8 mouse cellular contexts compared by ENCODE assay signal in genomic region chr9:78190651-78191634, GRCm38 (mm10). TPM values are rescaled to one million over a fixed set of nuclear protein-coding genes. Genes with fewer than 3 reads are reported as not detected.
DNase-seq lines count a peak whose midpoint lies in the region; ATAC-seq and TF ChIP-seq lines count a peak whose summit lies in the region.

No protein-coding gene starts in this region.

- no peaks in the 10 kb centered on the region for H3K9me3 ChIP-seq in heart, embryonic 15.5 days (replicated peaks)
- no peaks in the 10 kb centered on the region for H3K9me3 ChIP-seq in hindbrain, postnatal 0 days (ENCODE audit: low read length)

- no peak for TF ChIP-seq POLR2A in myocyte (IDR thresholded peaks at IDR 0.05; ENCODE audit: insufficient read length, low read depth)

- peak overlapping the region; percentile 39 for H3K9ac ChIP-seq in heart, embryonic 15.5 days
- peak overlapping the region; percentile 21 for H3K9ac ChIP-seq in hindbrain, postnatal 0 days (replicated peaks; ENCODE audit: low read length)

- no peaks in the 10 kb centered on the region for H3K27me3 ChIP-seq in heart, embryonic 15.5 days
- no peaks in the 10 kb centered on the region for H3K27me3 ChIP-seq in hindbrain, postnatal 0 days (ENCODE audit: insufficient read depth, low read length)
- no peaks in the 10 kb centered on the region for H3K27me3 ChIP-seq in myocyte (ENCODE audit: control insufficient read depth, insufficient read depth, insufficient read length)

- no peak for DNase-seq in heart, adult 9 months (ENCODE audit: low spot score in 2 of 2)
- DNase-seq in c-Kit-positive CD71-positive TER-119-positive erythroid progenitor cells, embryonic 14.5 days (ENCODE audit: low spot score) = peak; percentile 34
- DNase-seq in hindbrain, postnatal 0 days (ENCODE audit: low spot score) = no peak
- DNase-seq in adrenal gland, adult 8-10 months = no peak
- DNase-seq in gastrocnemius, adult 8-10 months (ENCODE audit: low spot score in 2 of 2) = no peak
- no peak for DNase-seq in spleen, postnatal 36 days (ENCODE audit: low spot score in 2 of 2)

- peak overlapping the region; percentile 55 for H3K4me3 ChIP-seq in heart, embryonic 15.5 days
- H3K4me3 ChIP-seq in hindbrain, postnatal 0 days (ENCODE audit: low read length) = peak overlapping the region; percentile 42
- peak overlapping the region; percentile 28 for H3K4me3 ChIP-seq in myocyte

- no peak overlapping the region for H3ac ChIP-seq in myocyte (ENCODE audit: control insufficient read depth, insufficient read length)

- no peak for ATAC-seq in heart, embryonic 15.5 days (replicated peaks; ENCODE audit: insufficient number of reproducible peaks, insufficient read depth, low FRiP score, low read depth)
- ATAC-seq in hindbrain, postnatal 0 days = no peak

- H3K36me3 ChIP-seq in heart, embryonic 15.5 days = no peaks in the 10 kb centered on the region
- no peaks in the 10 kb centered on the region for H3K36me3 ChIP-seq in hindbrain, postnatal 0 days (ENCODE audit: insufficient read depth, low read length)
- H3K36me3 ChIP-seq in myocyte (ENCODE audit: control insufficient read depth, insufficient read depth) = no peaks in the 10 kb centered on the region

- H3K27ac ChIP-seq in heart, embryonic 15.5 days = no peak overlapping the region
- no peak overlapping the region for H3K27ac ChIP-seq in hindbrain, postnatal 0 days

- no peaks in the 10 kb centered on the region for H3K79me2 ChIP-seq in myocyte (ENCODE audit: control insufficient read depth, insufficient read depth)

- TF ChIP-seq CTCF in hindbrain, postnatal 0 days (IDR thresholded peaks at IDR 0.05; ENCODE audit: low read depth) = no peak

- H3K4me1 ChIP-seq in heart, embryonic 15.5 days (replicated peaks) = peaks cover 29% of the 10 kb centered on the region
- H3K4me1 ChIP-seq in hindbrain, postnatal 0 days (ENCODE audit: insufficient read depth, low read length) = peaks cover 7% of the 10 kb centered on the region

- 4% methylated on average over 19 of the region's 19 CpGs for WGBS in heart, embryonic 15.5 days
- WGBS in hindbrain, postnatal 0 days = 2% methylated on average over 19 of the region's 19 CpGs

- peak overlapping the region; percentile 78 for H3K4me2 ChIP-seq in heart, embryonic 15.5 days
- peak overlapping the region; percentile 81 for H3K4me2 ChIP-seq in hindbrain, postnatal 0 days (ENCODE audit: low read depth, low read length)
- H3K4me2 ChIP-seq in myocyte (ENCODE audit: low read depth) = peak overlapping the region; percentile 96

TF ChIP-seq in myocyte, 11 proteins besides CTCF, POLR2A, EP300 and RAD21:
- TF ChIP-seq USF1 (IDR thresholded peaks at IDR 0.05; ENCODE audit: low read depth) (peak; percentile 96), E2F4 (IDR thresholded peaks at IDR 0.05; ENCODE audit: insufficient read depth) (no peak)

RNA-seq across cellular contexts. Expression of gene Gsta4, which starts 8.4 kb away (rescaled TPM):
- polyA plus RNA-seq in heart, embryonic 15.5 days (2015; fragmentation: Nextera tagmentation; extraction: Ambion mirVana) = 67.4 and 72.1 TPM in 2 replicates
- total RNA-seq in hindbrain, postnatal 0 days (2014; rRNA removed) = 7.9 and 17.5 TPM in 2 replicates
- 51.8 and 55.1 TPM in 2 replicates for polyA plus RNA-seq in hindbrain, postnatal 0 days (2015; fragmentation: Nextera tagmentation; extraction: Ambion mirVana)
- polyA plus RNA-seq in myocyte (2012; fragmentation: generic; extraction: Trizol) = 28.1 TPM
- 10 to 100 TPM; 42.5 to 72.4 (median 57.1) TPM for total RNA-seq in adrenal gland, adult 8-10 months (2022)
- 10 to 100 TPM; 13.0 to 20.3 (median 17.8) TPM for total RNA-seq in gastrocnemius, adult 8-10 months (2022)

RNA-seq across cellular contexts. Expression of gene Gsta1, which starts 39.5 kb away (rescaled TPM):
- not detected in 2 replicates for polyA plus RNA-seq in heart, embryonic 15.5 days (2015; fragmentation: Nextera tagmentation; extraction: Ambion mirVana)
- not detected in 2 replicates for total RNA-seq in hindbrain, postnatal 0 days (2014; rRNA removed)
- polyA plus RNA-seq in hindbrain, postnatal 0 days (2015; fragmentation: Nextera tagmentation; extraction: Ambion mirVana) = not detected in 2 replicates
- 0.61 TPM for polyA plus RNA-seq in myocyte (2012; fragmentation: generic; extraction: Trizol)
- 1 to 10 TPM in 1 of 4 experiments, under 1 TPM in 1, not detected in 2; 0.35 to 1.5 TPM for total RNA-seq in adrenal gland, adult 8-10 months (2022)
- not detected for total RNA-seq in gastrocnemius, adult 8-10 months (2022)
